ENCODE assay signal across 17 mouse cellular contexts in the genomic region with DNA sequence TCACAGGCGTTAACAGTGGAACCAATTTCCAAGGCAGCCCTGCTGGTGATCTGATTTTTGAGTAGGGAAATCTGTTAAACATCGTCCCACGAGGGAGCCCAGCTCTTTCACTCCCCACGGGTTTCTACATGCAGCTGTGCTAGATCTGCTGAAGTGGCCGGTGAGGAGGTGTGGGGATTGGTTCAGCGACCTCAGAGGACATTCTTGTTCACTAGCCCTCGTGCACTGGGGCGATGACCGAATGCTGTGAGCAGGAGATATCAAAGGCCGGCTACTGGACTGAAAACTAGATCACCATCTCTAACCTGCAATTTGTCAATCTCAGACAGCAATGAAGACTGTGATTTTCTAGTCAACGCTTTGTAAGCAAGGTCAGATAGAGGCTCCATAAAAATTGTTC. TPM values are rescaled to one million over a fixed set of nuclear protein-coding genes. Genes with fewer than 3 reads are reported as not detected.
DNase-seq lines count a peak whose midpoint lies in the region; ATAC-seq and TF ChIP-seq lines count a peak whose summit lies in the region.
"Had no signal": no experiment of that assay in that cellular context is flagged by ENCODE, and none has a peak within 500 bp of the region (broad histone marks: within the 10 kb centered on the region; RNA-seq: fewer than 3 reads in every experiment).

No protein-coding gene starts in this region.

- no peak for DNase-seq in heart, adult 9 months (ENCODE audit: low spot score in 2 of 2)
- DNase-seq in layer of hippocampus, adult 2 months (ENCODE audit: low spot score in 2 of 2), result no peak
- DNase-seq in layer of hippocampus, postnatal 14 days (ENCODE audit: low spot score in 2 of 2), result no peak
- peak; percentile 46 for DNase-seq in MN1 (ENCODE audit: low spot score)
- DNase-seq in kidney, postnatal 0 days (ENCODE audit: low spot score), result no peak
- DNase-seq in left cerebral cortex, postnatal 25 days (ENCODE audit: low spot score in 2 of 2), result no peak
- DNase-seq in urinary bladder, adult 2 months (ENCODE audit: low spot score), result no peak
- DNase-seq: cerebellum, postnatal 10 days; embryo, embryonic 11 days; thymus, postnatal 14 days had no signal

- no peak overlapping the region for H3K9ac ChIP-seq in heart, embryonic 11.5 days (ENCODE audit: low read depth, low read length)
- 0 out of 2 replicates have a peak overlapping the region, but pooled peaks have one; percentile 23 for H3K9ac ChIP-seq in kidney, postnatal 0 days (ENCODE audit: low read depth, low read length)
- H3K9ac ChIP-seq: limb, embryonic 13.5 days had no signal

- no peaks in the 10 kb centered on the region for H3K9me3 ChIP-seq in heart, embryonic 11.5 days (replicated peaks; ENCODE audit: control insufficient read depth, low read length)
- H3K9me3 ChIP-seq in kidney, postnatal 0 days (replicated peaks; ENCODE audit: low read length), result no peaks in the 10 kb centered on the region
- H3K9me3 ChIP-seq: limb, embryonic 13.5 days; megakaryocyte, embryonic 14.5 days had no signal

- no peak for TF ChIP-seq CTCF in layer of hippocampus, adult 2 months (conservative IDR thresholded peaks at IDR 0.05)
- no peak for TF ChIP-seq CTCF in kidney, postnatal 0 days (IDR thresholded peaks at IDR 0.05; ENCODE audit: low read depth)

- H3K4me3 ChIP-seq in heart, embryonic 11.5 days (ENCODE audit: low read depth, low read length), result no peak overlapping the region
- no peak overlapping the region for H3K4me3 ChIP-seq in layer of hippocampus, adult 2 months
- H3K4me3 ChIP-seq in kidney, postnatal 0 days (replicated peaks; ENCODE audit: low read depth, low read length), result no peak overlapping the region
- H3K4me3 ChIP-seq: left cerebral cortex, adult 2 months; limb, embryonic 13.5 days; megakaryocyte, embryonic 14.5 days; myocyte had no signal

- H3K36me3 ChIP-seq in heart, embryonic 11.5 days (ENCODE audit: control insufficient read depth, insufficient read depth, low read length), result 0 out of 2 replicates have a peak, but pooled peaks cover 3% of the 10 kb centered on the region
- peaks cover 17% of the 10 kb centered on the region; the same call in 1 of the 2 replicates for H3K36me3 ChIP-seq in kidney, postnatal 0 days (ENCODE audit: insufficient read depth, low read length)

- H3K4me2 ChIP-seq in heart, embryonic 11.5 days, result no peak overlapping the region
- H3K4me2 ChIP-seq in kidney, postnatal 0 days (ENCODE audit: low read length), result no peak overlapping the region
- H3K4me2 ChIP-seq: limb, embryonic 13.5 days had no signal

- peak overlapping the region; percentile 75 for H3K27ac ChIP-seq in heart, embryonic 11.5 days (ENCODE audit: low read depth, low read length)
- peak overlapping the region; percentile 36; the same call in 1 of the 2 replicates for H3K27ac ChIP-seq in layer of hippocampus, adult 2 months
- H3K27ac ChIP-seq in kidney, postnatal 0 days, result no peak overlapping the region
- H3K27ac ChIP-seq: left cerebral cortex, adult 2 months; limb, embryonic 13.5 days had no signal

- H3K27me3 ChIP-seq in heart, embryonic 11.5 days (ENCODE audit: control insufficient read depth, insufficient read depth, low read length), result no peaks in the 10 kb centered on the region
- no peaks in the 10 kb centered on the region for H3K27me3 ChIP-seq in kidney, postnatal 0 days (ENCODE audit: insufficient read depth, low read length)

- WGBS in heart, embryonic 11.5 days (ENCODE audit: insufficient replicate concordance), result 31% methylated on average over 11 of the region's 11 CpGs
- 26% methylated on average over 11 of the region's 11 CpGs for WGBS in kidney, postnatal 0 days

- peaks cover 37% of the 10 kb centered on the region for H3K4me1 ChIP-seq in heart, embryonic 11.5 days (ENCODE audit: control insufficient read depth, insufficient read depth, low read length)
- H3K4me1 ChIP-seq in kidney, postnatal 0 days (replicated peaks; ENCODE audit: insufficient read depth, low read length), result peaks cover 6% of the 10 kb centered on the region; the same call in 1 of the 2 replicates

- no peak for ATAC-seq in heart, embryonic 11.5 days (replicated peaks; ENCODE audit: insufficient number of reproducible peaks, low FRiP score, low TSS enrichment)
- no peak for ATAC-seq in kidney, postnatal 0 days (replicated peaks; ENCODE audit: low FRiP score, low read depth)
- ATAC-seq: forebrain, embryonic 14.5 days; hindbrain, embryonic 16.5 days had no signal

- intact Hi-C loops in left cerebral cortex, postnatal 25 days (cut with DNase I), result loop anchor here (10.0 kb wide), 1 partner anchor 354 kb away; no protein-coding TSS in a partner anchor

RNA-seq across cellular contexts. Expression of a gene that starts 49.6 kb away (rescaled TPM):
- 96.3 and 103 TPM in 2 replicates for polyA plus RNA-seq in heart, embryonic 11.5 days (2014; fragmentation: Nextera tagmentation; extraction: Ambion mirVana)
- 10 to 100 TPM; 64.1 to 67.0 TPM for total RNA-seq in layer of hippocampus, adult 2 months (2021)
- total RNA-seq in layer of hippocampus, postnatal 14 days (2021), result 10 to 100 TPM; 57.2 to 66.7 TPM
- polyA plus RNA-seq in kidney, postnatal 0 days (2015; fragmentation: Nextera tagmentation; extraction: Ambion mirVana), result 70.7 and 85.2 TPM in 2 replicates
- total RNA-seq in left cerebral cortex, postnatal 25 days (2021), result 10 to 100 TPM; 44.2 to 46.9 TPM
- polyA plus RNA-seq in urinary bladder, adult 2 months (2012; rRNA removed), result 55.4 and 72.0 TPM in 2 replicates

RNA-seq across cellular contexts. Expression of a gene that starts 49.7 kb away (rescaled TPM):
- polyA plus RNA-seq in heart, embryonic 11.5 days (2014; fragmentation: Nextera tagmentation; extraction: Ambion mirVana), result 12.3 and 14.7 TPM in 2 replicates
- 10 to 100 TPM; 14.9 to 16.7 TPM for total RNA-seq in layer of hippocampus, adult 2 months (2021)
- 10 to 100 TPM; 10.6 to 12.3 TPM for total RNA-seq in layer of hippocampus, postnatal 14 days (2021)
- polyA plus RNA-seq in kidney, postnatal 0 days (2015; fragmentation: Nextera tagmentation; extraction: Ambion mirVana), result 9.0 and 9.8 TPM in 2 replicates
- total RNA-seq in left cerebral cortex, postnatal 25 days (2021), result 10 to 100 TPM; 12.1 to 12.5 TPM
- 6.7 and 6.8 TPM in 2 replicates for polyA plus RNA-seq in urinary bladder, adult 2 months (2012; rRNA removed)
